Mouse (Mus musculus): ENCODE measurements around the gene Naip5.
"Not testable (repeated sequence)": the region's sequence is repeated elsewhere in the genome, so short reads cannot be mapped to it uniquely, and the experiment has no call there.

GRCm38 (mm10) chr13:100251897-100252296 is 5.8 kb upstream of the Naip5 start:
- TF ChIP-seq CTCF (IDR thresholded peaks at IDR 0.05; ENCODE audit: low read depth, low read length); POLR2AphosphoS5 (IDR thresholded peaks at IDR 0.05; ENCODE audit: insufficient replicate concordance, low read depth, low read length): not testable (repeated sequence)

All from G1E (cell line).